Comparison of ENCODE assay signal across 8 mouse cellular contexts in the genomic region with DNA sequence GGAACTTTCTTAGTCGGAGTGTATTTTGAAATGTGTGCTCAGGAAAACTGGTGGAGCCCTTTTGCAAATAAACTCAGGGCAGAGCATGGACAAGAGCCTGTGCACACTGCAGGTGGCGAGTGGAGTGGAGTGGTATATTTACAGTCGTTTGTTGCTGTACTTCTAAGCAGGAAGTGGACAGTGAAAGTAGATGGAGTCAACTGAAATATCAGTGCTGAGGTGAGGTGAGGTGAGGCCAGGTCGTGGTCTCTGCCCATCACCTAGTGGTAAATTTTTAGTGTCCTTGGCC. TPM values are rescaled to one million over a fixed set of nuclear protein-coding genes. Genes with fewer than 3 reads are reported as not detected.
DNase-seq lines count a peak whose midpoint lies in the region; ATAC-seq and TF ChIP-seq lines count a peak whose summit lies in the region.

No protein-coding gene starts in this region.

- no peak for DNase-seq in kidney, postnatal 14 days
- DNase-seq in naive thymus-derived CD4-positive, alpha-beta T cell, adult 2 months (ENCODE audit: low read depth): peak; percentile 50
- no peak for DNase-seq in layer of hippocampus, adult 9-11 months
- DNase-seq in embryo, embryonic 9.5 days (ENCODE audit: extremely low spot score): no peak
- DNase-seq in right cerebral cortex, adult 18-20 months: no peak

- peak overlapping the region; percentile 90 for H3K4me2 ChIP-seq in kidney, embryonic 16.5 days (replicated peaks; ENCODE audit: low read depth, low read length)
- H3K4me2 ChIP-seq in intestine, postnatal 0 days (replicated peaks; ENCODE audit: low read depth): peak overlapping the region; percentile 78

- H3K4me1 ChIP-seq in kidney, embryonic 16.5 days (ENCODE audit: insufficient read depth, low read length): peaks cover 52% of the 10 kb centered on the region
- H3K4me1 ChIP-seq in cortical plate, adult 2 months (ENCODE audit: control insufficient read depth, insufficient read depth, low read length): peaks cover 11% of the 10 kb centered on the region; the same call in 1 of the 2 replicates
- H3K4me1 ChIP-seq in intestine, postnatal 0 days (replicated peaks; ENCODE audit: control insufficient read depth, insufficient read depth, low read length): peaks cover 17% of the 10 kb centered on the region; the same call in 1 of the 2 replicates

- H3K9me3 ChIP-seq in kidney, embryonic 16.5 days (ENCODE audit: low read length): no peaks in the 10 kb centered on the region
- H3K9me3 ChIP-seq in intestine, postnatal 0 days (ENCODE audit: control insufficient read depth): no peaks in the 10 kb centered on the region

- TF ChIP-seq POLR2A in cortical plate, adult 2 months (IDR thresholded peaks at IDR 0.05; ENCODE audit: extremely low read depth, insufficient read depth, low read length): no peak

- ATAC-seq in kidney, embryonic 16.5 days (ENCODE audit: low FRiP score, low TSS enrichment): no peak
- ATAC-seq in intestine, postnatal 0 days: no peak

- no peak for TF ChIP-seq CTCF in cortical plate, adult 2 months (IDR thresholded peaks at IDR 0.05; ENCODE audit: extremely low read depth, insufficient read depth, low read length)
- TF ChIP-seq CTCF in intestine, postnatal 0 days (IDR thresholded peaks at IDR 0.05; ENCODE audit: low read depth): no peak

- peak overlapping the region; percentile 96; the same call in 1 of the 2 replicates for H3K27ac ChIP-seq in kidney, embryonic 16.5 days (ENCODE audit: low read length)
- no peak overlapping the region for H3K27ac ChIP-seq in cortical plate, adult 2 months (ENCODE audit: insufficient read depth, low read length)
- H3K27ac ChIP-seq in intestine, postnatal 0 days (ENCODE audit: low read depth, low read length): peak overlapping the region; percentile 97

- WGBS in kidney, embryonic 16.5 days: 6% methylated on average over 4 of the region's 4 CpGs
- WGBS in intestine, postnatal 0 days: 4% methylated on average over 4 of the region's 4 CpGs

- peak overlapping the region; percentile 96 for H3K4me3 ChIP-seq in kidney, embryonic 16.5 days (ENCODE audit: low read length)
- peak overlapping the region; percentile 97; the same call in 1 of the 2 replicates for H3K4me3 ChIP-seq in cortical plate, adult 2 months (ENCODE audit: insufficient read depth, low read length)
- H3K4me3 ChIP-seq in intestine, postnatal 0 days (ENCODE audit: low read depth, low read length): peak overlapping the region; percentile 91

- no peaks in the 10 kb centered on the region for H3K36me3 ChIP-seq in kidney, embryonic 16.5 days (ENCODE audit: insufficient read depth, low read length)
- H3K36me3 ChIP-seq in intestine, postnatal 0 days (ENCODE audit: control insufficient read depth, insufficient read depth): peaks cover 9% of the 10 kb centered on the region

- H3K9ac ChIP-seq in kidney, embryonic 16.5 days (replicated peaks; ENCODE audit: low read length): peak overlapping the region; percentile 98
- H3K9ac ChIP-seq in intestine, postnatal 0 days (ENCODE audit: low read depth, low read length): peak overlapping the region; percentile 99

- no peaks in the 10 kb centered on the region for H3K27me3 ChIP-seq in kidney, embryonic 16.5 days (ENCODE audit: insufficient read depth, low read length)
- H3K27me3 ChIP-seq in intestine, postnatal 0 days (replicated peaks; ENCODE audit: control insufficient read depth, insufficient read depth, low read length): no peaks in the 10 kb centered on the region

RNA-seq across cellular contexts. Expression of a gene that starts 6.6 kb away (rescaled TPM):
- polyA plus RNA-seq in kidney, embryonic 16.5 days (2015; fragmentation: Nextera tagmentation; extraction: Ambion mirVana): 639 and 663 TPM in 2 replicates
- polyA plus RNA-seq in cortical plate, adult 2 months (2012; rRNA removed): 198 and 204 TPM in 2 replicates
- 363 and 364 TPM in 2 replicates for polyA plus RNA-seq in intestine, postnatal 0 days (2015; fragmentation: Nextera tagmentation; extraction: Ambion mirVana)
